Mouse (Mus musculus): Measurements from ENCODE around the gene Srsf6. TPM values are rescaled to one million over a fixed set of nuclear protein-coding genes. Genes with fewer than 3 reads are reported as not detected.

Srsf6 gene
- polyA plus RNA-seq, 1 experiment from 2014 or later = 73.7 TPM

- H3K27ac ChIP-seq (ENCODE audit: low read length) = no peak overlapping the region
Observed at GRCm38 (mm10) chr2:162900590-162900916, 30.8 kb upstream of the Srsf6 start.

GRCm38 (mm10) chr2:162905902-162906301 lies 25.4 kb upstream of the Srsf6 start:
- WGBS (ENCODE audit: insufficient replicate concordance) = 46% methylated on average over 4 of the region's 4 CpGs
- Histone ChIP-seq H3K4me1 (ENCODE audit: control insufficient read depth, low read depth, low read length) (no peaks in the 10 kb centered on the region), H3K36me3 (ENCODE audit: control insufficient read depth, insufficient read depth) (no peaks in the 10 kb centered on the region), H3K27me3 (ENCODE audit: control insufficient read depth, insufficient read depth, low read depth, low read length) (no peaks in the 10 kb centered on the region), H3K9ac (ENCODE audit: low read depth, low read length) (no peak overlapping the region), H3K27ac (ENCODE audit: low read length) (no peak overlapping the region), H3K4me2 (ENCODE audit: low read depth, low read length) (no peak overlapping the region), H3K4me3 (ENCODE audit: low read depth, low read length) (no peak overlapping the region), H3K9me3 (replicated peaks; ENCODE audit: control insufficient read depth, low read length) (no peaks in the 10 kb centered on the region)
- ATAC-seq (ENCODE audit: low read depth) = peak; percentile 56; the same call in 1 of the 2 replicates

More at GRCm38 (mm10) chr2:162900590-162900916, 30.8 kb upstream of the Srsf6 start:
- Histone ChIP-seq H3K4me1 (ENCODE audit: control insufficient read depth, low read depth, low read length) (no peaks in the 10 kb centered on the region), H3K36me3 (ENCODE audit: control insufficient read depth, insufficient read depth) (no peaks in the 10 kb centered on the region), H3K4me3 (ENCODE audit: low read depth, low read length) (no peak overlapping the region), H3K9me3 (replicated peaks; ENCODE audit: control insufficient read depth, low read length) (no peaks in the 10 kb centered on the region), H3K9ac (ENCODE audit: low read depth, low read length) (no peak overlapping the region), H3K27me3 (ENCODE audit: control insufficient read depth, insufficient read depth, low read depth, low read length) (no peaks in the 10 kb centered on the region), H3K4me2 (ENCODE audit: low read depth, low read length) (no peak overlapping the region)
- 33% methylated on average over 2 of the region's 2 CpGs for WGBS (ENCODE audit: insufficient replicate concordance)
- no peak for ATAC-seq (ENCODE audit: low read depth)

GRCm38 (mm10) chr2:162908052-162908491 lies 23.3 kb upstream of the Srsf6 start:
- 51% methylated on average over 16 of the region's 16 CpGs for WGBS (ENCODE audit: insufficient replicate concordance)
- no peaks in the 10 kb centered on the region for H3K9me3 ChIP-seq (replicated peaks; ENCODE audit: control insufficient read depth, low read length)
- no peak for ATAC-seq (ENCODE audit: low read depth)

GRCm38 (mm10) chr2:162914040-162914439 lies 17.3 kb upstream of the Srsf6 start:
- Histone ChIP-seq H3K4me3 (ENCODE audit: low read depth, low read length) (no peak overlapping the region), H3K4me1 (ENCODE audit: control insufficient read depth, low read depth, low read length) (no peaks in the 10 kb centered on the region), H3K4me2 (ENCODE audit: low read depth, low read length) (no peak overlapping the region), H3K36me3 (ENCODE audit: control insufficient read depth, insufficient read depth) (no peaks in the 10 kb centered on the region), H3K27me3 (ENCODE audit: control insufficient read depth, insufficient read depth, low read depth, low read length) (no peaks in the 10 kb centered on the region), H3K27ac (ENCODE audit: low read length) (no peak overlapping the region), H3K9ac (ENCODE audit: low read depth, low read length) (no peak overlapping the region), H3K9me3 (replicated peaks; ENCODE audit: control insufficient read depth, low read length) (no peaks in the 10 kb centered on the region)
- 50% methylated on average over 3 of the region's 3 CpGs for WGBS (ENCODE audit: insufficient replicate concordance)
- ATAC-seq (ENCODE audit: low read depth) = no peak

More at GRCm38 (mm10) chr2:162908052-162908491, 23.3 kb upstream of the Srsf6 start:
- no peaks in the 10 kb centered on the region for H3K27me3 ChIP-seq (ENCODE audit: control insufficient read depth, insufficient read depth, low read depth, low read length)
- H3K4me3 ChIP-seq (ENCODE audit: low read depth, low read length) = no peak overlapping the region
- H3K27ac ChIP-seq (ENCODE audit: low read length) = no peak overlapping the region
- H3K36me3 ChIP-seq (ENCODE audit: control insufficient read depth, insufficient read depth) = no peaks in the 10 kb centered on the region
- H3K4me2 ChIP-seq (ENCODE audit: low read depth, low read length) = no peak overlapping the region
- no peaks in the 10 kb centered on the region for H3K4me1 ChIP-seq (ENCODE audit: control insufficient read depth, low read depth, low read length)
- no peak overlapping the region for H3K9ac ChIP-seq (ENCODE audit: low read depth, low read length)

GRCm38 (mm10) chr2:162914519-162914918 lies 16.8 kb upstream of the Srsf6 start:
- H3K27me3 ChIP-seq (ENCODE audit: control insufficient read depth, insufficient read depth, low read depth, low read length) = no peaks in the 10 kb centered on the region
- no peak overlapping the region for H3K27ac ChIP-seq (ENCODE audit: low read length)
- no peak overlapping the region for H3K9ac ChIP-seq (ENCODE audit: low read depth, low read length)
- no peaks in the 10 kb centered on the region for H3K4me1 ChIP-seq (ENCODE audit: control insufficient read depth, low read depth, low read length)
- WGBS (ENCODE audit: insufficient replicate concordance) = 44% methylated on average over 2 of the region's 2 CpGs
- H3K36me3 ChIP-seq (ENCODE audit: control insufficient read depth, insufficient read depth) = no peaks in the 10 kb centered on the region
- ATAC-seq (ENCODE audit: low read depth) = no peak
- no peak overlapping the region for H3K4me3 ChIP-seq (ENCODE audit: low read depth, low read length)
- H3K9me3 ChIP-seq (replicated peaks; ENCODE audit: control insufficient read depth, low read length) = no peaks in the 10 kb centered on the region
- no peak overlapping the region for H3K4me2 ChIP-seq (ENCODE audit: low read depth, low read length)

- ATAC-seq (ENCODE audit: low read depth) = no peak
- 37% methylated on average over 5 of the region's 5 CpGs for WGBS (ENCODE audit: insufficient replicate concordance)
- no peak overlapping the region for H3K27ac ChIP-seq (ENCODE audit: low read length)
- H3K36me3 ChIP-seq (ENCODE audit: control insufficient read depth, insufficient read depth) = no peaks in the 10 kb centered on the region
- H3K9me3 ChIP-seq (replicated peaks; ENCODE audit: control insufficient read depth, low read length) = no peaks in the 10 kb centered on the region
- H3K4me1 ChIP-seq (ENCODE audit: control insufficient read depth, low read depth, low read length) = no peaks in the 10 kb centered on the region
- no peak overlapping the region for H3K9ac ChIP-seq (ENCODE audit: low read depth, low read length)
- H3K27me3 ChIP-seq (ENCODE audit: control insufficient read depth, insufficient read depth, low read depth, low read length) = no peaks in the 10 kb centered on the region
- H3K4me3 ChIP-seq (ENCODE audit: low read depth, low read length) = no peak overlapping the region
- no peak overlapping the region for H3K4me2 ChIP-seq (ENCODE audit: low read depth, low read length)
Observed at GRCm38 (mm10) chr2:162919926-162920325, 11.4 kb upstream of the Srsf6 start.

GRCm38 (mm10) chr2:162922183-162922582 lies 9.1 kb upstream of the Srsf6 start:
- 9% methylated on average over 6 of the region's 6 CpGs for WGBS (ENCODE audit: insufficient replicate concordance)
- no peaks in the 10 kb centered on the region for H3K27me3 ChIP-seq (ENCODE audit: control insufficient read depth, insufficient read depth, low read depth, low read length)
- no peak overlapping the region for H3K4me2 ChIP-seq (ENCODE audit: low read depth, low read length)
- H3K36me3 ChIP-seq (ENCODE audit: control insufficient read depth, insufficient read depth) = no peaks in the 10 kb centered on the region
- H3K27ac ChIP-seq (ENCODE audit: low read length) = no peak overlapping the region
- H3K9ac ChIP-seq (ENCODE audit: low read depth, low read length) = no peak overlapping the region
- no peaks in the 10 kb centered on the region for H3K4me1 ChIP-seq (ENCODE audit: control insufficient read depth, low read depth, low read length)
- H3K4me3 ChIP-seq (ENCODE audit: low read depth, low read length) = no peak overlapping the region
- H3K9me3 ChIP-seq (replicated peaks; ENCODE audit: control insufficient read depth, low read length) = no peaks in the 10 kb centered on the region
- no peak for ATAC-seq (ENCODE audit: low read depth)

GRCm38 (mm10) chr2:162922834-162923233 lies 8.5 kb upstream of the Srsf6 start:
- ATAC-seq (ENCODE audit: low read depth) = no peak
- Histone ChIP-seq H3K4me1 (ENCODE audit: control insufficient read depth, low read depth, low read length) (no peaks in the 10 kb centered on the region), H3K27ac (ENCODE audit: low read length) (no peak overlapping the region), H3K9me3 (replicated peaks; ENCODE audit: control insufficient read depth, low read length) (no peaks in the 10 kb centered on the region), H3K4me3 (ENCODE audit: low read depth, low read length) (no peak overlapping the region), H3K27me3 (ENCODE audit: control insufficient read depth, insufficient read depth, low read depth, low read length) (no peaks in the 10 kb centered on the region), H3K36me3 (ENCODE audit: control insufficient read depth, insufficient read depth) (no peaks in the 10 kb centered on the region), H3K9ac (ENCODE audit: low read depth, low read length) (no peak overlapping the region), H3K4me2 (ENCODE audit: low read depth, low read length) (no peak overlapping the region)
- 64% methylated on average over 5 of the region's 5 CpGs for WGBS (ENCODE audit: insufficient replicate concordance)

GRCm38 (mm10) chr2:162924126-162924525 lies 7.2 kb upstream of the Srsf6 start:
- H3K4me1 ChIP-seq (ENCODE audit: control insufficient read depth, low read depth, low read length) = no peaks in the 10 kb centered on the region; the same call in 1 of the 2 replicates
- ATAC-seq (ENCODE audit: low read depth) = no peak
- H3K27me3 ChIP-seq (ENCODE audit: control insufficient read depth, insufficient read depth, low read depth, low read length) = no peaks in the 10 kb centered on the region
- H3K4me3 ChIP-seq (ENCODE audit: low read depth, low read length) = no peak overlapping the region
- no peaks in the 10 kb centered on the region for H3K36me3 ChIP-seq (ENCODE audit: control insufficient read depth, insufficient read depth)
- H3K4me2 ChIP-seq (ENCODE audit: low read depth, low read length) = no peak overlapping the region
- H3K27ac ChIP-seq (ENCODE audit: low read length) = no peak overlapping the region
- no peaks in the 10 kb centered on the region for H3K9me3 ChIP-seq (replicated peaks; ENCODE audit: control insufficient read depth, low read length)
- H3K9ac ChIP-seq (ENCODE audit: low read depth, low read length) = no peak overlapping the region
- 61% methylated on average over 5 of the region's 5 CpGs for WGBS (ENCODE audit: insufficient replicate concordance)

Data from liver, embryonic 16.5 days (tissue).